Mouse (Mus musculus): ENCODE data around the gene B830017H08Rik. TPM values are rescaled to one million over a fixed set of nuclear protein-coding genes. Genes with fewer than 3 reads are reported as not detected.
A peak's percentile ranks its signal among the peaks of the same experiment; 100 is the strongest.

The B830017H08Rik gene
- polyA plus RNA-seq, 1 experiment from 2014 or later: not detected

GRCm38 (mm10) chr16:17828867-17829266 is 4.1 kb upstream of the B830017H08Rik start:
- Histone ChIP-seq H3K36me3 (ENCODE audit: control insufficient read depth, insufficient read depth, low read length) (no peaks in the 10 kb centered on the region), H3K27ac (ENCODE audit: low read length) (no peak overlapping the region), H3K4me2 (ENCODE audit: low read depth, low read length) (no peak overlapping the region), H3K9ac (ENCODE audit: low read depth, low read length) (no peak overlapping the region), H3K4me1 (ENCODE audit: control insufficient read depth, insufficient read depth, low read length) (peaks cover 7% of the 10 kb centered on the region), H3K27me3 (replicated peaks; ENCODE audit: control insufficient read depth, insufficient read depth, low read length) (peaks cover 31% of the 10 kb centered on the region), H3K9me3 (ENCODE audit: control insufficient read depth, low read length) (no peaks in the 10 kb centered on the region), H3K4me3 (ENCODE audit: low read length) (no peak overlapping the region)
- no peak for ATAC-seq
- 76% methylated on average over 3 of the region's 3 CpGs for WGBS

DNA sequence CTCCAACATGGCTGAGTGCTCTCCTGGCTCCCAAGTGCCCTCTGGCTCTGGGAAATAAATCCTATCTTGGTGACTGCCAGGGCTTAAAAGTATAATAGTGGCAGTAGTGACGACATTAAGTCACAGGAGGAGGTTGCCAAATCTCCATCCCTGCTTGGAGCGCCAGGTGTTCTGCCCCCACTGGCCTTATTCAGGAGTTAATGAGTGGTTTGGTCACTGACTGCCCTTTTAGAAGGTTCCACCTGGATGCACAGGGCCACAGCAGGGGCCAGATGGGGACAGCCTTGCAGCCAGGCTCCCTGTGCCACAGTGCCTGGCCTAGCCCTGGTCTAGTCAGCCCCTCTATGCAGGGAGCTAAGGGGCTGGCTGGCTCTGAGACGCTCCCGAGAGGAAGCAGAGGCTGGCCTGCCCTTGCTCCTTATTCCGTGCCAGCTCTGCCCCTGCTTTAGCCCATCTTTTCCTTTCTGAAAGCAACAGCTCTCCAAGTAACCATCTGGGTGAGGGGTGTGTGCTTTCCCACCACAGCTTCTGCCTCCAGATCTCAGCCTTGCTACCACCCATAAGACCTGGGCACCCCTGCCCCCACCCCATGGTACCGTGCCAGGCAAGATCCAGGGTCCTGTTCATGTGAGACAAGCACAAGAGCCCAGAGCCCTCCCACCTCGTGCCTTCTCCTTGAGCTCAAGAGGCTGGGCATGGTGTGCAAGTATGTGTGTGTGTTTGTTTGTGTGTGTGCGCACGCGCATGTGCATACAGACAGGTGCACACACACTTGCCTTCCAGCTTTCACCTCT is 2.3 kb upstream of the B830017H08Rik start:
- H3K9ac ChIP-seq (ENCODE audit: low read depth, low read length): no peak overlapping the region
- no peaks in the 10 kb centered on the region for H3K36me3 ChIP-seq (ENCODE audit: control insufficient read depth, insufficient read depth, low read length)
- 75% methylated on average over 10 of the region's 10 CpGs for WGBS
- H3K4me3 ChIP-seq (ENCODE audit: low read length): no peak overlapping the region
- no peak overlapping the region for H3K4me2 ChIP-seq (ENCODE audit: low read depth, low read length)
- no peak for ATAC-seq
- H3K27ac ChIP-seq (ENCODE audit: low read length): no peak overlapping the region
- peaks cover 49% of the 10 kb centered on the region for H3K27me3 ChIP-seq (replicated peaks; ENCODE audit: control insufficient read depth, insufficient read depth, low read length)
- no peaks in the 10 kb centered on the region for H3K9me3 ChIP-seq (ENCODE audit: control insufficient read depth, low read length)
- peaks cover 10% of the 10 kb centered on the region for H3K4me1 ChIP-seq (ENCODE audit: control insufficient read depth, insufficient read depth, low read length)

GRCm38 (mm10) chr16:17831781-17832180 is 1.1 kb upstream of the B830017H08Rik start:
- H3K27me3 ChIP-seq (replicated peaks; ENCODE audit: control insufficient read depth, insufficient read depth, low read length): peaks cover 56% of the 10 kb centered on the region
- H3K4me2 ChIP-seq (ENCODE audit: low read depth, low read length): no peak overlapping the region
- H3K9me3 ChIP-seq (ENCODE audit: control insufficient read depth, low read length): no peaks in the 10 kb centered on the region
- H3K36me3 ChIP-seq (ENCODE audit: control insufficient read depth, insufficient read depth, low read length): no peaks in the 10 kb centered on the region
- ATAC-seq: no peak
- H3K4me1 ChIP-seq (ENCODE audit: control insufficient read depth, insufficient read depth, low read length): peaks cover 10% of the 10 kb centered on the region
- H3K4me3 ChIP-seq (ENCODE audit: low read length): no peak overlapping the region
- H3K27ac ChIP-seq (ENCODE audit: low read length): no peak overlapping the region
- no peak overlapping the region for H3K9ac ChIP-seq (ENCODE audit: low read depth, low read length)
- 20% methylated on average over 11 of the region's 11 CpGs for WGBS

- ATAC-seq: peak; percentile 70
- no peaks in the 10 kb centered on the region for H3K36me3 ChIP-seq (ENCODE audit: control insufficient read depth, insufficient read depth, low read length)
These were observed 380 bp downstream of the B830017H08Rik start for GRCm38 (mm10) chr16:17833321-17833680.

GRCm38 (mm10) chr16:17833681-17834399 is 919 bp downstream of the B830017H08Rik start:
- under 1% methylated on average over 91 of the region's 103 CpGs for WGBS
- H3K36me3 ChIP-seq (ENCODE audit: control insufficient read depth, insufficient read depth, low read length): no peaks in the 10 kb centered on the region
- peak overlapping the region; percentile 64 for H3K9ac ChIP-seq (ENCODE audit: low read depth, low read length)
- H3K4me1 ChIP-seq (ENCODE audit: control insufficient read depth, insufficient read depth, low read length): peaks cover 10% of the 10 kb centered on the region
- peak; percentile 58 for ATAC-seq
- H3K27me3 ChIP-seq (replicated peaks; ENCODE audit: control insufficient read depth, insufficient read depth, low read length): peaks cover 56% of the 10 kb centered on the region
- H3K27ac ChIP-seq (ENCODE audit: low read length): no peak overlapping the region
- no peaks in the 10 kb centered on the region for H3K9me3 ChIP-seq (ENCODE audit: control insufficient read depth, low read length)
- peak overlapping the region; percentile 61 for H3K4me3 ChIP-seq (ENCODE audit: low read length)
- H3K4me2 ChIP-seq (ENCODE audit: low read depth, low read length): peak overlapping the region; percentile 99

More at GRCm38 (mm10) chr16:17833321-17833680, 380 bp downstream of the B830017H08Rik start:
- H3K27ac ChIP-seq (ENCODE audit: low read length): no peak overlapping the region
- H3K9me3 ChIP-seq (ENCODE audit: control insufficient read depth, low read length): no peaks in the 10 kb centered on the region
- peak overlapping the region; percentile 64 for H3K9ac ChIP-seq (ENCODE audit: low read depth, low read length)
- under 1% methylated on average over 37 of the region's 37 CpGs for WGBS
- peaks cover 56% of the 10 kb centered on the region for H3K27me3 ChIP-seq (replicated peaks; ENCODE audit: control insufficient read depth, insufficient read depth, low read length)
- H3K4me2 ChIP-seq (ENCODE audit: low read depth, low read length): peak overlapping the region; percentile 99
- H3K4me3 ChIP-seq (ENCODE audit: low read length): peak overlapping the region; percentile 61
- H3K4me1 ChIP-seq (ENCODE audit: control insufficient read depth, insufficient read depth, low read length): peaks cover 10% of the 10 kb centered on the region

DNA sequence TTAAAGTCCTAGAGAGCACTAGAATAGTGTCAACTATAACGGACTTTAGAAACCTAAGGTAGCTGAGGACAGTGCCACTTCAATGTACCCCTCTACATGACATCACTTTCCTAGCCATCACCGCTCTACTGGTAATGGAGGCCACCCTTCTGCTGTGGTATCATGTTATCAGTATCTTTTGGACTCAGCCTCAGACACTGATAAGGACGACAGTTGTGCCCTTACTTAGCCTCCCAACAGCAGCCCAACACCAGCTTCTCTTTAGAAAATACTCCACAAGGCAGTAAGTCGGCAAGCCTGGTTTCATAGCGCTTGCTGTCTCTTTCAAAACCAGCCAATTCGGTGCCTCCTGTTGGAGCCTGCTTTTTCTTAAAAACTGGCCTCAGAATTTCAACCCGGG is 1.6 kb downstream of the B830017H08Rik start:
- H3K4me1 ChIP-seq (ENCODE audit: control insufficient read depth, insufficient read depth, low read length): peaks cover 10% of the 10 kb centered on the region
- H3K9ac ChIP-seq (ENCODE audit: low read depth, low read length): no peak overlapping the region
- H3K4me2 ChIP-seq (ENCODE audit: low read depth, low read length): peak overlapping the region; percentile 99; the same call in 1 of the 2 replicates
- peak overlapping the region; percentile 61 for H3K4me3 ChIP-seq (ENCODE audit: low read length)
- H3K27me3 ChIP-seq (replicated peaks; ENCODE audit: control insufficient read depth, insufficient read depth, low read length): peaks cover 56% of the 10 kb centered on the region
- 52% methylated on average over 7 of the region's 7 CpGs for WGBS
- no peaks in the 10 kb centered on the region for H3K36me3 ChIP-seq (ENCODE audit: control insufficient read depth, insufficient read depth, low read length)
- no peaks in the 10 kb centered on the region for H3K9me3 ChIP-seq (ENCODE audit: control insufficient read depth, low read length)
- H3K27ac ChIP-seq (ENCODE audit: low read length): no peak overlapping the region
- ATAC-seq: no peak

DNA sequence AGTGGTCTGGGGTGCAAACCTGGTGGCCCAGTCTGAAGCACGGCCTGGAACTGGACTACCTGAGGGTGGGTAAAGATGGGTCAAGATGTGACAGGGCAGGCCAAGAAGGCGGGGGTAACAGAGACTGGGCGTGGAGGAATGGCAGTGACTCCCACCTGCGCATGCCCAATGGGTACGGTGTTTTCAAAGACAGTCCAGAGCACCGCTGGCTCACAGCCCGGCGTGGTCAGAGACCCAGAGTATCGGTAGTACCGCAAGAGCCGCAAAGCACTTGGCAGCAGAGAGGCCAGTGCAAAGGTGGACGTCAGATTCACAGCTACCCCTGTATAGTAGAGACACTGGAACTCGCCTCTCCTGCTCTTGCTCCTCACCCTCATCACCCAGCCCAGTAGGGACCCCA is 2.6 kb downstream of the B830017H08Rik start:
- no peaks in the 10 kb centered on the region for H3K36me3 ChIP-seq (ENCODE audit: control insufficient read depth, insufficient read depth, low read length)
- 47% methylated on average over 13 of the region's 13 CpGs for WGBS
- H3K27ac ChIP-seq (ENCODE audit: low read length): no peak overlapping the region
- no peak overlapping the region for H3K9ac ChIP-seq (ENCODE audit: low read depth, low read length)
- peaks cover 10% of the 10 kb centered on the region for H3K4me1 ChIP-seq (ENCODE audit: control insufficient read depth, insufficient read depth, low read length)
- no peak overlapping the region for H3K4me2 ChIP-seq (ENCODE audit: low read depth, low read length)
- no peaks in the 10 kb centered on the region for H3K9me3 ChIP-seq (ENCODE audit: control insufficient read depth, low read length)
- no peak overlapping the region for H3K4me3 ChIP-seq (ENCODE audit: low read length)
- peaks cover 56% of the 10 kb centered on the region for H3K27me3 ChIP-seq (replicated peaks; ENCODE audit: control insufficient read depth, insufficient read depth, low read length)
- no peak for ATAC-seq

DNA sequence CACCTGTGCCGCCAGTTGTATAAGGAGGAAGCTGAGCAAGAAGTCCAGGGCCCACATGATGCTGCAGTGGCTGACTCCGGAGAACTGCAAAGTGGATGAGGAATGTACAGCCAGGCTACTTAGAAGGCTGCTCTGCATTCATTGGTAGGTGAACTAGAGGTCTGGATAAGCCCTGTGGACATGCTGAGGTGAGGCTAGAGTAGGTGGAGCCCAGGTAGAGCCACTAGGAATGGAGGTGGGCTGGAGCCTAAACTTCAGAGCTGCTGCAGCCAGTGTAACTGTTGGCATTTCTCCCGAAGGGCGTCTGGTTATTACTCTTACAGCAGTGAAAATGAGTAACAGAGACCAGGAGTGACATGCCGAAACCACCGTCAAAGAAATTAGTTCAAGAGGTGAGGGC is 5.1 kb downstream of the B830017H08Rik start, which contains the start of gene Car15:
Gene Car15 (minus strand): TSS at position 314 of the 400 bp plus-strand sequence.
- Histone ChIP-seq H3K4me1 (ENCODE audit: control insufficient read depth, insufficient read depth, low read length) (peaks cover 8% of the 10 kb centered on the region), H3K4me2 (ENCODE audit: low read depth, low read length) (no peak within 1 kb of the TSS), H3K27me3 (replicated peaks; ENCODE audit: control insufficient read depth, insufficient read depth, low read length) (peaks cover 33% of the 10 kb centered on the region), H3K27ac (ENCODE audit: low read length) (no peak within 1 kb of the TSS), H3K9ac (ENCODE audit: low read depth, low read length) (no peak within 1 kb of the TSS), H3K36me3 (ENCODE audit: control insufficient read depth, insufficient read depth, low read length) (peaks cover 14% of the 10 kb centered on the region; the same call in 1 of the 2 replicates), H3K9me3 (ENCODE audit: control insufficient read depth, low read length) (no peaks in the 10 kb centered on the region), H3K4me3 (ENCODE audit: low read length) (no peak within 1 kb of the TSS)
- WGBS: 77% methylated on average over 6 of the region's 6 CpGs
- ATAC-seq: no peak

DNA sequence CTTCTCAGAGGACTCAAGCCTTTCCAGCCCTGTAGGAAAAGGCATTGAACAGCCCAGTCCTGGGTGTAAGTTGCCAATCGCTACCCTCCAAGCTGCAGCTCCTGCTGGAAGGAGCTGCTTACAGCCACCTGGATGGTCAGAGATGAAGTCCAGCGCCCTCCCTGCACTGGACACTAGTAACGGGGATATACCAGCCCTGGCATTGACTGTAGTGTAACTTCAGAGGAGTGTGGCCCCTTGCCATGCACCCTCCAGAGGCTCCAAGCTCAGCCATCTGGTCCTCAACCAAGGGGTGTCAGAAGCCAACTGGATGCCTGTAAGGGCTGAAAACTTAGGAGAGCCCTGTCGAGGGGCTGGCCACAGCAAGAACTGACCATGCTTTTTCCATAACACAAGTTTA is 7.1 kb downstream of the B830017H08Rik start:
- no peak for ATAC-seq
- H3K4me2 ChIP-seq (ENCODE audit: low read depth, low read length): no peak overlapping the region
- H3K4me1 ChIP-seq (ENCODE audit: control insufficient read depth, insufficient read depth, low read length): no peaks in the 10 kb centered on the region
- 89% methylated on average over 4 of the region's 4 CpGs for WGBS
- H3K9ac ChIP-seq (ENCODE audit: low read depth, low read length): no peak overlapping the region
- H3K27me3 ChIP-seq (replicated peaks; ENCODE audit: control insufficient read depth, insufficient read depth, low read length): peaks cover 13% of the 10 kb centered on the region
- no peak overlapping the region for H3K27ac ChIP-seq (ENCODE audit: low read length)
- no peaks in the 10 kb centered on the region for H3K9me3 ChIP-seq (ENCODE audit: control insufficient read depth, low read length)
- H3K4me3 ChIP-seq (ENCODE audit: low read length): no peak overlapping the region
- peaks cover 22% of the 10 kb centered on the region for H3K36me3 ChIP-seq (ENCODE audit: control insufficient read depth, insufficient read depth, low read length)
